Mouse (Mus musculus): ENCODE data around the gene Slc22a15.

- TF ChIP-seq POLR2A (IDR thresholded peaks at IDR 0.05; ENCODE audit: control insufficient read depth, extremely low read depth, insufficient read depth, low read length, poor library complexity) (no peak), CTCF (IDR thresholded peaks at IDR 0.05; ENCODE audit: borderline replicate concordance, control insufficient read depth, extremely low read depth, insufficient read depth, low read length, poor library complexity) (no peak)
These were observed 1.9 kb downstream of the Slc22a15 start for GRCm38 (mm10) chr3:101922366-101922765.
